Mouse (Mus musculus) forebrain, embryonic 13.5 days (tissue): ENCODE data around the gene Stx7. TPM values are rescaled to one million over a fixed set of nuclear protein-coding genes. Genes with fewer than 3 reads are reported as not detected.

Experiments
- ATAC-seq: fragments of 200-750 bp; cut with Nextera tagmentation; 2 replicates; pipeline ENCODE4 v1.8.0; 2017
- H3K27ac ChIP-seq: fragments of 300-500 bp; sonication (generic); 2 replicates; pipeline ENCODE4 v1.5.1; 2015; ENCODE audit warnings: inconsistent platforms, mild to moderate bottlenecking, moderate library complexity
- H3K27me3 ChIP-seq: fragments of 300-500 bp; sonication (generic); 2 replicates; pipeline ENCODE4 v1.6.1; 2015; ENCODE audit warnings: mild to moderate bottlenecking, inconsistent platforms
- H3K36me3 ChIP-seq: fragments of 300-500 bp; sonication (generic); 2 replicates; pipeline ENCODE4 v1.6.1; 2015; ENCODE audit warnings: mild to moderate bottlenecking, inconsistent platforms; ENCODE audit not compliant: poor library complexity, severe bottlenecking
- H3K4me1 ChIP-seq: fragments of 300-500 bp; sonication (generic); 2 replicates; pipeline ENCODE4 v1.6.1; 2015; ENCODE audit warnings: inconsistent platforms
- H3K4me2 ChIP-seq: fragments of 300-500 bp; sonication (generic); 2 replicates; pipeline ENCODE4 v1.6.1; 2015; ENCODE audit warnings: inconsistent platforms, mild to moderate bottlenecking, moderate library complexity
- H3K4me3 ChIP-seq: fragments of 300-500 bp; sonication (generic); 2 replicates; pipeline ENCODE4 v1.5.1; 2015; ENCODE audit warnings: mild to moderate bottlenecking, inconsistent platforms
- H3K9ac ChIP-seq: fragments of 300-500 bp; sonication (generic); 2 replicates; pipeline ENCODE4 v1.6.1; 2015; ENCODE audit warnings: mild to moderate bottlenecking, inconsistent platforms
- H3K9me3 ChIP-seq: fragments of 300-500 bp; sonication (generic); replicated peaks from 2 replicates; pipeline ENCODE4 v1.6.1; 2016; ENCODE audit warnings: inconsistent platforms
- WGBS: fragments of 180-500 bp; shearing (Covaris S2); methylation state at CpG from one replicate; pipeline ENCODE4 v1.1.7; 2015; 5-methylcytosine and 5-hydroxymethylcytosine counted together
- polyA plus RNA-seq: library from polyadenylated mRNA; unstranded; fragments of >200 nt; fragmentation: Nextera tagmentation; extraction: Ambion mirVana; gene quantifications from 2 replicates; pipeline ENCODE4 v1.2.1, GENCODE M21; 2015

The Stx7 gene
- polyA plus RNA-seq, 1 experiment from 2014 or later: 179 TPM

DNA sequence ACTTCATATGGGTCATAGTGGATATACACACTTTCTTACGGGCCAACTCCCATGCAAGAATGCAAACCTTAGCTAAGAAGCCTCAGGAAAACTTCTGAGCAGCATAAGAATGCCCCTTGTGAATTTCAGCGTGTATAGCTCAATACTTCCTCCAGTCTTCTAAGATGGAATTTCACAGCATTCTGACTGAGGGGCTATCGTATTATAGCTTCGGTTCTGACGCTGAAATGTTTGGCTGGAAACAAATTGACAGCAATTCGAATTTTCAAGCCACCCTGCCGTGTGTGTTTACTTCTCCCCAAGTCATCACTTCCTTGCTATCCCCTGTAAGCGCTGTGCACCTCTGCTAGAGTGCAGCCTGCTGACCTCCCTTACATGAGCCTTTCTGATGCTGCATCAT, 75.5 kb downstream of the Stx7 start:
- no peaks in the 10 kb centered on the region for H3K9me3 ChIP-seq
- H3K4me3 ChIP-seq: no peak overlapping the region
- no peak overlapping the region for H3K27ac ChIP-seq
- no peak overlapping the region for H3K4me2 ChIP-seq
- peaks cover 26% of the 10 kb centered on the region for H3K4me1 ChIP-seq
- H3K27me3 ChIP-seq: peaks cover 38% of the 10 kb centered on the region
- ATAC-seq: no peak
- WGBS: 31% methylated on average over 8 of the region's 8 CpGs
- H3K36me3 ChIP-seq: no peaks in the 10 kb centered on the region
- H3K9ac ChIP-seq: no peak overlapping the region

DNA sequence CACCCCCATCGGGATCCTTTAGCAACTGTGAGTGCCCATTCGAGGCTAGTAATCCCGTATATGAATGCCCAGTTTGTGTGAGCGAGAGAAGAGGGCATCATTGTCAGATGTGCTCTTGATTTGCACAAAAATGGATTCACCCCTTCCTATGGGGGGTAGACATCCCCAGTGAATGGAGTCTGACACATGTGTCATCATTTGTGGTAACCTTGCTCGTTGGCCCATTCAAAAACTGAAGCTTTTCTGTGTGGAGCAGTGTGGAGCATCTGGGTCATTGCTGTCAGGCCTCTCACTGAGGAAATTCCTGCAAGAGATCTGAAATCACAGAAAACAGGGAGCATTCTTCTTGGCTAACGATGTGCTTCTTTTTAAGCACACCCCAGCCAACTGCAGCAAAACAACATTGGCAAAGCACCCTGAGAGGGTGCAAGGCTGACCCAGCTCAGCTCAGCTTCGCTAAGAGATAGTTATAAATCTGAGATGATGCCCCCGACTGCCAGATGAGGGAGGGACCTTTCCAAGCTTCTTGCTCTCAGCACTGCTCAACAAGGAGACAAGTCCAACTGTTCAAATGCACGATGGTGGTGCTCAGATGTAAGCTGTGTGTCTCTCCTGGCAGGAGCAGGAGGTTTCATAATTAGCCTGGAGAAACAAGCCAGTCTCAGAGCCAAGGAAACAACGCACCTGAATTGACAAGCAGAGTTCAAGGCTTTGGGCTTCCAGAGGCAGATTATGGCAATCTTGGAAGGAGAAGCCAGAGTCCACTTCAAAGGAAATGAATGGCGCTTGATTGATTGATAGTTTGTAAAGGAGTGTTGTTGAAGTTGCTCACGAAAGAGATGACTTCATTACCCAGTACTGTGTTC, 79.4 kb downstream of the Stx7 start:
- Histone ChIP-seq H3K9ac (no peak overlapping the region), H3K4me2 (no peak overlapping the region), H3K4me3 (no peak overlapping the region), H3K36me3 (no peaks in the 10 kb centered on the region), H3K9me3 (no peaks in the 10 kb centered on the region), H3K4me1 (peaks cover 19% of the 10 kb centered on the region), H3K27ac (no peak overlapping the region), H3K27me3 (peaks cover 22% of the 10 kb centered on the region)
- WGBS: 32% methylated on average over 12 of the region's 12 CpGs
- no peak for ATAC-seq

GRCm38 (mm10) chr10:24232281-24232680, 83.2 kb downstream of the Stx7 start:
- Histone ChIP-seq H3K27ac (no peak overlapping the region), H3K4me3 (no peak overlapping the region), H3K4me1 (peaks cover 24% of the 10 kb centered on the region), H3K4me2 (no peak overlapping the region), H3K9ac (no peak overlapping the region), H3K9me3 (no peaks in the 10 kb centered on the region), H3K27me3 (no peaks in the 10 kb centered on the region), H3K36me3 (no peaks in the 10 kb centered on the region)
- ATAC-seq: no peak
- 45% methylated on average over 4 of the region's 4 CpGs for WGBS

DNA sequence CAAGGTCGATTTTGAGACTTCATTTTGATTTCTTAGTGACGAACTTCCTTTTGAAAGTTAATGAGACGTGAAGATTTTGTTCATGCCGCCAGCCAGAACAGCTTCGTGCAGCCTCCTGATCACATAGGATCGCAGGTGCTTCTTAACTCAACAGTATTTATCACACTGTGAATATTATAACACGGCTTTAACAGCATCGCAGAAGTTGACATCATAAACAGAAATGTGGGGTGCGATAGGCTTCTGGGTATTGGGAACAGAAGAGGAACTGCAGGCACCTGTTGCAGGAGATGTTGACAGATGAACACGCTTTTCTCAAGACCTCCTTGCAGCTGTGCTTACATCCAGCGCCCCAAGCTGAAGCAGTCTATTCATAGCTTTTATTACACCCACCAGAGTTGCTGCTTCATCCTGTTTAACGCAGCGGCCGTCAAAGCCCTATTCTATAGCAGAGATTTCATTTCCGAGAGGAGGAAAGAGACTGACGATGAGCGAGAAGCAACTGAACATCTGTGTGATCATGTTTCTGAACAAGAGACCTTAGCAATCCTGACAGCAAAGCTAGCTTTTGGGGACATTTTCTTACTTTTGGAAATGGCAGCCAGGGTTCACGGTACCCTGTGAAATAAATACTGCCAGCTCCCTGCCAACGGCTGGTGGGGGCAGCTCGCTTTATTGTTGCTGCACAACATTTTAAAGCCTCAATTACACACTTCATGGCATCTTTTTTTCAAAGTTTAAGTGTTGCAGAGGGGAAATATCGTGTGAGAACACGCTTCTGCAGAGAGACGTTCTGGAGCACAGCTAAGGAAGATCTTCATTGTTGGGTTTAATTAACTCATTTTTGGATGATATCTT, 86.6 kb downstream of the Stx7 start:
- 35% methylated on average over 23 of the region's 23 CpGs for WGBS
- H3K9ac ChIP-seq: 0 out of 2 replicates have a peak overlapping the region, but pooled peaks have one; percentile 12
- no peaks in the 10 kb centered on the region for H3K9me3 ChIP-seq
- peak overlapping the region; percentile 47 for H3K4me2 ChIP-seq
- no peaks in the 10 kb centered on the region for H3K27me3 ChIP-seq
- H3K4me1 ChIP-seq: peaks cover 11% of the 10 kb centered on the region
- H3K4me3 ChIP-seq: no peak overlapping the region
- H3K36me3 ChIP-seq: no peaks in the 10 kb centered on the region
- H3K27ac ChIP-seq: no peak overlapping the region
- ATAC-seq: peak; percentile 69

Other genes starting within 250 kb of the Stx7 start
- gene Taar1, start 228.9 kb upstream of the Stx7 start, polyA plus RNA-seq: not detected in 2 replicates
- not detected in 2 replicates for gene Taar2, start 210.7 kb upstream of the Stx7 start, polyA plus RNA-seq
- gene Taar3, start 199.7 kb upstream of the Stx7 start, polyA plus RNA-seq: not detected in 2 replicates
- gene Taar4, start 188.8 kb upstream of the Stx7 start, polyA plus RNA-seq: not detected in 2 replicates
- not detected in 2 replicates for gene Taar5, start 178.6 kb upstream of the Stx7 start, polyA plus RNA-seq
- gene Taar6, start 163.7 kb upstream of the Stx7 start, polyA plus RNA-seq: not detected in 2 replicates
- gene Taar7a, start 155.8 kb upstream of the Stx7 start, polyA plus RNA-seq: not detected in 2 replicates
- not detected in 2 replicates for gene Taar7b, start 149.4 kb upstream of the Stx7 start, polyA plus RNA-seq
- gene Taar7d, start 122.1 kb upstream of the Stx7 start, polyA plus RNA-seq: not detected in 2 replicates
- not detected in 2 replicates for gene Taar7e, start 111.7 kb upstream of the Stx7 start, polyA plus RNA-seq
- gene Taar7f, start 99.8 kb upstream of the Stx7 start, polyA plus RNA-seq: not detected in 2 replicates
- not detected in 2 replicates for gene Taar8a, start 72.8 kb upstream of the Stx7 start, polyA plus RNA-seq
- not detected in 2 replicates for gene Taar8b, start 57.0 kb upstream of the Stx7 start, polyA plus RNA-seq
- gene Taar8c, start 47.4 kb upstream of the Stx7 start, polyA plus RNA-seq: not detected in 2 replicates
- not detected in 2 replicates for gene Taar9, start 39.8 kb upstream of the Stx7 start, polyA plus RNA-seq
- 0.88 and 1.4 TPM in 2 replicates for gene Moxd1, start 74.2 kb downstream of the Stx7 start, polyA plus RNA-seq